Mouse (Mus musculus): Measurements from ENCODE around the gene Zbtb46. TPM values are rescaled to one million over a fixed set of nuclear protein-coding genes. Genes with fewer than 3 reads are reported as not detected.
"Not testable (repeated sequence)": the region's sequence is repeated elsewhere in the genome, so short reads cannot be mapped to it uniquely, and the experiment has no call there.

The Zbtb46 gene
- 11.2 and 14.8 TPM in 2 replicates for polyA plus RNA-seq (2015; fragmentation: Nextera tagmentation; extraction: Ambion mirVana)

GRCm38 (mm10) chr2:181459153-181459672 lies at the start of gene Zbtb46:
Zbtb46 (minus strand) TSS chr2:181459426.
- no peaks in the 10 kb centered on the region for H3K27me3 ChIP-seq (replicated peaks; ENCODE audit: insufficient read depth, low read length)
- peak within 1 kb of the TSS; percentile 83 for H3K27ac ChIP-seq (ENCODE audit: low read length)
- H3K4me1 ChIP-seq (ENCODE audit: insufficient read depth, low read depth, low read length), result no peaks in the 10 kb centered on the region
- no peaks in the 10 kb centered on the region for H3K36me3 ChIP-seq (ENCODE audit: insufficient read depth, low read length)
- peak within 1 kb of the TSS; percentile 89 for H3K4me3 ChIP-seq (ENCODE audit: low read depth, low read length)
- no peaks in the 10 kb centered on the region for H3K9me3 ChIP-seq (ENCODE audit: low read length)
- TF ChIP-seq EP300 (IDR thresholded peaks at IDR 0.05) (no peak), CTCF (IDR thresholded peaks at IDR 0.05) (no peak)
- H3K9ac ChIP-seq (replicated peaks; ENCODE audit: low read depth), result peak within 1 kb of the TSS; percentile 57
- H3K4me2 ChIP-seq (replicated peaks; ENCODE audit: low read depth, low read length), result peak within 1 kb of the TSS; percentile 98
- DNase-seq (ENCODE audit: low spot score) (peak; percentile 84), ATAC-seq (peak; percentile 93)
- 0% methylated on average over 22 of the region's 83 CpGs for WGBS

- TF ChIP-seq EP300 (IDR thresholded peaks at IDR 0.05), result peak; percentile 34; the same call in 1 of the 2 replicates
- TF ChIP-seq CTCF (IDR thresholded peaks at IDR 0.05), result no peak
- Histone ChIP-seq H3K4me2 (replicated peaks; ENCODE audit: low read depth, low read length) (no peak overlapping the region), H3K9me3 (ENCODE audit: low read length) (no peaks in the 10 kb centered on the region), H3K36me3 (ENCODE audit: insufficient read depth, low read length) (peaks cover 10% of the 10 kb centered on the region; the same call in 1 of the 2 replicates), H3K4me3 (ENCODE audit: low read depth, low read length) (no peak overlapping the region), H3K4me1 (ENCODE audit: insufficient read depth, low read depth, low read length) (peaks cover 3% of the 10 kb centered on the region; the same call in 1 of the 2 replicates), H3K27me3 (replicated peaks; ENCODE audit: insufficient read depth, low read length) (no peaks in the 10 kb centered on the region), H3K9ac (replicated peaks; ENCODE audit: low read depth) (no peak overlapping the region), H3K27ac (ENCODE audit: low read length) (no peak overlapping the region)
- no peak for ATAC-seq
- WGBS, result 48% methylated on average over 4 of the region's 4 CpGs
- DNase-seq (ENCODE audit: low spot score), result peak; percentile 51
Observed at GRCm38 (mm10) chr2:181498644-181499043, 39.4 kb upstream of the Zbtb46 start.

GRCm38 (mm10) chr2:181497548-181497875 lies 38.3 kb upstream of the Zbtb46 start:
- ATAC-seq (peak; percentile 78), DNase-seq (ENCODE audit: low spot score) (peak; percentile 90)
- Histone ChIP-seq H3K27ac (ENCODE audit: low read length) (peak overlapping the region; percentile 98), H3K4me2 (replicated peaks; ENCODE audit: low read depth, low read length) (peak overlapping the region; percentile 93), H3K9me3 (ENCODE audit: low read length) (no peaks in the 10 kb centered on the region), H3K4me1 (ENCODE audit: insufficient read depth, low read depth, low read length) (peaks cover 3% of the 10 kb centered on the region; the same call in 1 of the 2 replicates), H3K9ac (replicated peaks; ENCODE audit: low read depth) (peak overlapping the region; percentile 86), H3K36me3 (ENCODE audit: insufficient read depth, low read length) (peaks cover 3% of the 10 kb centered on the region; the same call in 1 of the 2 replicates), H3K27me3 (replicated peaks; ENCODE audit: insufficient read depth, low read length) (no peaks in the 10 kb centered on the region), H3K4me3 (ENCODE audit: low read depth, low read length) (peak overlapping the region; percentile 88)
- TF ChIP-seq EP300 (IDR thresholded peaks at IDR 0.05), result peak; percentile 48; the same call in 1 of the 2 replicates
- TF ChIP-seq CTCF (IDR thresholded peaks at IDR 0.05), result no peak; the same call in 1 of the 2 replicates
- 0% methylated on average over 12 of the region's 12 CpGs for WGBS

GRCm38 (mm10) chr2:181496831-181497547 lies 37.8 kb upstream of the Zbtb46 start, which contains the start of gene Tpd52l2:
Tpd52l2 (plus strand) TSS chr2:181497142.
- Histone ChIP-seq H3K4me3 (ENCODE audit: low read depth, low read length) (peak within 1 kb of the TSS; percentile 88), H3K9ac (replicated peaks; ENCODE audit: low read depth) (peak within 1 kb of the TSS; percentile 86), H3K9me3 (ENCODE audit: low read length) (no peaks in the 10 kb centered on the region), H3K4me2 (replicated peaks; ENCODE audit: low read depth, low read length) (peak within 1 kb of the TSS; percentile 93), H3K4me1 (ENCODE audit: insufficient read depth, low read depth, low read length) (peaks cover 3% of the 10 kb centered on the region; the same call in 1 of the 2 replicates), H3K27me3 (replicated peaks; ENCODE audit: insufficient read depth, low read length) (no peaks in the 10 kb centered on the region), H3K27ac (ENCODE audit: low read length) (peak within 1 kb of the TSS; percentile 98), H3K36me3 (ENCODE audit: insufficient read depth, low read length) (no peaks in the 10 kb centered on the region)
- 0 out of 2 replicates have a peak, but pooled peaks have one; percentile 1 for TF ChIP-seq CTCF (IDR thresholded peaks at IDR 0.05)
- TF ChIP-seq EP300 (IDR thresholded peaks at IDR 0.05), result peak; percentile 12; the same call in 1 of the 2 replicates
- ATAC-seq (peak; percentile 96), DNase-seq (ENCODE audit: low spot score) (peak; percentile 99)
- under 1% methylated on average over 39 of the region's 46 CpGs for WGBS

GRCm38 (mm10) chr2:181496281-181496680 lies 37.1 kb upstream of the Zbtb46 start:
- peak; percentile 72 for ATAC-seq
- TF ChIP-seq EP300 (IDR thresholded peaks at IDR 0.05) (no peak), CTCF (IDR thresholded peaks at IDR 0.05) (peak; percentile 79)
- peak overlapping the region; percentile 98 for H3K27ac ChIP-seq (ENCODE audit: low read length)
- H3K4me3 ChIP-seq (ENCODE audit: low read depth, low read length), result peak overlapping the region; percentile 88
- peak; percentile 82 for DNase-seq (ENCODE audit: low spot score)
- WGBS, result 11% methylated on average over 8 of the region's 8 CpGs
- H3K36me3 ChIP-seq (ENCODE audit: insufficient read depth, low read length), result no peaks in the 10 kb centered on the region
- H3K4me1 ChIP-seq (ENCODE audit: insufficient read depth, low read depth, low read length), result peaks cover 3% of the 10 kb centered on the region; the same call in 1 of the 2 replicates
- no peaks in the 10 kb centered on the region for H3K9me3 ChIP-seq (ENCODE audit: low read length)
- peak overlapping the region; percentile 86 for H3K9ac ChIP-seq (replicated peaks; ENCODE audit: low read depth)
- peak overlapping the region; percentile 93 for H3K4me2 ChIP-seq (replicated peaks; ENCODE audit: low read depth, low read length)
- no peaks in the 10 kb centered on the region for H3K27me3 ChIP-seq (replicated peaks; ENCODE audit: insufficient read depth, low read length)

- 51% methylated on average over 8 of the region's 8 CpGs for WGBS
- not testable (repeated sequence) for H3K4me2 ChIP-seq (replicated peaks; ENCODE audit: low read depth, low read length); H3K9me3 ChIP-seq (ENCODE audit: low read length); H3K27ac ChIP-seq (ENCODE audit: low read length); H3K9ac ChIP-seq (replicated peaks; ENCODE audit: low read depth); ATAC-seq; H3K27me3 ChIP-seq (replicated peaks; ENCODE audit: insufficient read depth, low read length); H3K36me3 ChIP-seq (ENCODE audit: insufficient read depth, low read length); H3K4me3 ChIP-seq (ENCODE audit: low read depth, low read length); DNase-seq (ENCODE audit: low spot score); H3K4me1 ChIP-seq (ENCODE audit: insufficient read depth, low read depth, low read length)
Observed at GRCm38 (mm10) chr2:181495845-181496244, 36.6 kb upstream of the Zbtb46 start.

All from lung, postnatal 0 days (tissue).